14 mouse cellular contexts compared by ENCODE assay signal in the genomic region with DNA sequence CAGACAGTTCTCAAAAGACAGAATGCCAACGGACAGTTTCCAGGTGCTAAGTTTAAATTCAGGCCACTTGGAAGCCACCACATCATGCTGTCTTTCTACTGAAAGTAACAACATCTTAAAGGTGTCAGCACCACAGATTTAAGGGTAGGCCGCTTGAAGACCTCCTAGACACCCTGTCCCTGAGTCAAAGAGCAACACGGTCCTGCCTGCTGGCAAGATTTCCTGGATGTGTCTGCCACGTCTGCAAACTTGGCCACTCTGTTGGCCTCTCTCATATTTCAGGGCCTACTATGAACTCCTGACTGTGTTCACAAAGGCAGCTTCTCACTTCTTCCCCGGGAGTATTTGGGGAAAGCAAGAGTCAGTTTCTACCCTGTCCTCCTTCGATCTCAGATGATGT.
DNase-seq lines count a peak whose midpoint lies in the region.
"Had no signal": no experiment of that assay in that cellular context is flagged by ENCODE, and none has a peak within 500 bp of the region (broad histone marks: within the 10 kb centered on the region; RNA-seq: fewer than 3 reads in every experiment).

No protein-coding gene starts in this region.

- intact Hi-C loops in gastrocnemius, postnatal 14 days (cut with DNase I; ENCODE audit: low total_unique reads): no loop called here

- DNase-seq in gastrocnemius, adult 18-20 months (ENCODE audit: low spot score): peak; percentile 15
- no peak for DNase-seq in gastrocnemius, postnatal 14 days
- DNase-seq in gastrocnemius, postnatal 25 days: peak; percentile 5
- DNase-seq in gastrocnemius, postnatal 4 days (ENCODE audit: low spot score in 2 of 2): no peak
- DNase-seq in skeletal muscle tissue, adult 2 months (ENCODE audit: low read depth, low spot score): peak; percentile 53
- DNase-seq: adrenal gland, adult 8-10 months; adrenal gland, postnatal 14 days; adrenal gland, postnatal 36 days; B cell, adult 2 months; cerebellum, adult 11-12 months; cerebellum, adult 2 months; cerebellum, adult 9-10 months; cerebellum, postnatal 10 days; cerebellum, postnatal 25 days had no signal

Comparison
In these comparisons a context has a peak if more than half of its experiments do, and no peak if none do; other contexts are left out.
1. DNase-seq: peak in gastrocnemius, adult 18-20 months (single experiment), gastrocnemius, postnatal 25 days (single experiment) and skeletal muscle tissue, adult 2 months (single experiment); none in gastrocnemius, postnatal 14 days (single experiment) and gastrocnemius, postnatal 4 days (0 of 2).